Mouse (Mus musculus) CH12.LX (cell line): ENCODE data around the gene Mb. TPM values are rescaled to one million over a fixed set of nuclear protein-coding genes. Genes with fewer than 3 reads are reported as not detected.

ENCODE experiments used
- DNase-seq: peaks from one replicate; pipeline ENCODE4 v3.0.0-alpha.2; 2013; ENCODE audit errors: extremely low read depth
- H3K27ac ChIP-seq: 2 replicates; pipeline ENCODE4 v1.5.1; 2012; ENCODE audit warnings: low read depth, mild to moderate bottlenecking, control low read depth, moderate library complexity; ENCODE audit not compliant: insufficient read depth
- H3K27me3 ChIP-seq: replicated peaks from 2 replicates; pipeline ENCODE3; 2012; ENCODE audit warnings: inconsistent platforms
- H3K36me3 ChIP-seq, 2 experiments: replicated peaks in 1 of 2; 2 replicates each; pipeline versions ENCODE3 to v1.6.1; 2012; ENCODE audit warnings: inconsistent platforms in 1 of 2, low read length in 1 of 2, mild to moderate bottlenecking in 1 of 2, mixed read lengths in 1 of 2, moderate library complexity in 1 of 2; ENCODE audit not compliant: control insufficient read depth in 1 of 2, insufficient read depth in 1 of 2
- H3K4me1 ChIP-seq, 2 experiments: 2 replicates each; pipeline ENCODE4 v1.6.1; 2012; ENCODE audit warnings: inconsistent platforms in 1 of 2, moderate library complexity in 1 of 2; ENCODE audit not compliant: insufficient read depth in 2 of 2, control insufficient read depth in 1 of 2
- H3K4me2 ChIP-seq: 2 replicates; pipeline ENCODE4 v1.6.1; 2012; ENCODE audit warnings: low read depth, mild to moderate bottlenecking, control low read depth; ENCODE audit not compliant: poor library complexity, insufficient read depth, severe bottlenecking
- H3K4me3 ChIP-seq, 3 experiments: fragments of 150-350 bp in 1 of 3; sonication (generic) in 1 of 3; replicated peaks in 1 of 3; 2 replicates each; pipeline versions ENCODE3 to v1.5.1; 2011 to 2012; ENCODE audit warnings: low read depth in 2 of 3, low read length in 2 of 3, mild to moderate bottlenecking in 2 of 3, moderate library complexity in 2 of 3, control low read depth in 1 of 3, improper control_type of control experiment in 1 of 3, inconsistent platforms in 1 of 3, mixed read lengths in 1 of 3; ENCODE audit not compliant: poor library complexity in 1 of 3
- H3K79me2 ChIP-seq: replicated peaks from 2 replicates; pipeline ENCODE4 v1.6.1; 2012; ENCODE audit warnings: mild to moderate bottlenecking, moderate library complexity; ENCODE audit not compliant: control insufficient read depth, poor library complexity, insufficient read depth, severe bottlenecking; ENCODE audit errors: extremely low read depth
- H3K9ac ChIP-seq: 2 replicates; pipeline ENCODE4 v1.6.1; 2012; ENCODE audit warnings: low read depth, mild to moderate bottlenecking, control low read depth, moderate library complexity; ENCODE audit not compliant: insufficient read depth
- H3K9me3 ChIP-seq: replicated peaks from 2 replicates; pipeline ENCODE3; 2012; ENCODE audit warnings: low read length, inconsistent platforms, mixed read lengths
- CHD1 ChIP-seq: IDR thresholded peaks from 2 replicates; pipeline ENCODE4 v1.6.1; 2012; ENCODE audit warnings: low read depth, low read length, improper control_type of control experiment, inconsistent platforms
- CHD2 ChIP-seq: IDR thresholded peaks from 2 replicates; pipeline ENCODE4 v1.6.1; 2011; ENCODE audit warnings: low read length, improper control_type of control experiment
- ETS1 ChIP-seq: conservative IDR thresholded peaks from 2 replicates; pipeline ENCODE4 v1.6.1; 2012; ENCODE audit warnings: low read depth, mild to moderate bottlenecking, inconsistent platforms, low read length, improper control_type of control experiment, moderate library complexity
- JUN ChIP-seq: IDR thresholded peaks from 2 replicates; pipeline ENCODE4 v1.6.1; 2011; ENCODE audit warnings: low read depth, mild to moderate bottlenecking, low read length, improper control_type of control experiment, moderate library complexity; ENCODE audit not compliant: insufficient read depth
- JUND ChIP-seq: conservative IDR thresholded peaks from 2 replicates; pipeline ENCODE4 v1.6.1; 2011; ENCODE audit warnings: low read depth, low read length, improper control_type of control experiment
- MAX ChIP-seq: IDR thresholded peaks from 2 replicates; pipeline ENCODE4 v1.6.1; 2011; ENCODE audit warnings: low read length, improper control_type of control experiment
- MEF2A ChIP-seq: IDR thresholded peaks from 2 replicates; pipeline ENCODE4 v1.6.1; 2014; ENCODE audit warnings: low read depth, mild to moderate bottlenecking, inconsistent platforms, low read length, improper control_type of control experiment, borderline replicate concordance
- MYC ChIP-seq: IDR thresholded peaks from 2 replicates; pipeline ENCODE4 v1.6.1; 2011; ENCODE audit warnings: low read depth, mild to moderate bottlenecking, improper control_type of control experiment, low read length
- PAX5 ChIP-seq: IDR thresholded peaks from 2 replicates; pipeline ENCODE4 v1.6.1; 2012; ENCODE audit warnings: low read length, inconsistent platforms, mixed read lengths
- POLR2AphosphoS2 ChIP-seq: IDR thresholded peaks from 2 replicates; pipeline ENCODE4 v1.6.1; 2011; ENCODE audit warnings: low read depth, low read length, improper control_type of control experiment
- RCOR1 ChIP-seq: conservative IDR thresholded peaks from 2 replicates; pipeline ENCODE4 v1.6.1; 2012; ENCODE audit warnings: low read depth, mild to moderate bottlenecking, inconsistent platforms, low read length, improper control_type of control experiment
- SMC3 ChIP-seq: IDR thresholded peaks from 2 replicates; pipeline ENCODE4 v1.6.1; 2011; ENCODE audit warnings: low read depth, low read length, improper control_type of control experiment
- USF1 ChIP-seq: IDR thresholded peaks from 2 replicates; pipeline ENCODE4 v1.6.1; 2014; ENCODE audit warnings: low read depth, mild to moderate bottlenecking, inconsistent platforms, low read length, improper control_type of control experiment
- ZNF384 ChIP-seq: IDR thresholded peaks from 2 replicates; pipeline ENCODE4 v1.6.1; 2012; ENCODE audit warnings: low read depth, low read length, improper control_type of control experiment, inconsistent platforms
- dilution Hi-C: fragments of 300-500 bp; cut with MboI; formaldehyde crosslinking; loops from 2 replicates; pipeline ENCODE4 v1.14.3; 2020; ENCODE audit warnings: low sequenced_read_pairs; ENCODE audit not compliant: extremely low pct_unique_long_range_greater_than_20kb, extremely low pct_ligation_motif_present
- in situ Hi-C: fragments of 300-500 bp; cut with MboI; formaldehyde crosslinking; loops from 3 replicates; pipeline ENCODE4 v1.14.3; 2019; ENCODE audit warnings: low sequenced_read_pairs, low pct_ligation_motif_present, low pct_unique_long_range_greater_than_20kb, mixed read lengths
- polyA plus RNA-seq: library from polyadenylated mRNA; unstranded; fragments of >175 nt; gene quantifications from 2 replicates; pipeline ENCODE4 v1.2.1, GENCODE M21; 2012; ENCODE audit warnings: low read depth; ENCODE audit not compliant: insufficient read length
- total RNA-seq, 2 experiments: library from RNA; depleted of rRNA; stranded (reverse); fragments of 300-350 nt in 1 of 2; fragments of >200 nt in 1 of 2; gene quantifications; 2 replicates each; pipeline ENCODE4 v1.2.3; 2012 to 2014

The Mb gene
- total and polyA plus RNA-seq, 3 experiments: not detected

DNA sequence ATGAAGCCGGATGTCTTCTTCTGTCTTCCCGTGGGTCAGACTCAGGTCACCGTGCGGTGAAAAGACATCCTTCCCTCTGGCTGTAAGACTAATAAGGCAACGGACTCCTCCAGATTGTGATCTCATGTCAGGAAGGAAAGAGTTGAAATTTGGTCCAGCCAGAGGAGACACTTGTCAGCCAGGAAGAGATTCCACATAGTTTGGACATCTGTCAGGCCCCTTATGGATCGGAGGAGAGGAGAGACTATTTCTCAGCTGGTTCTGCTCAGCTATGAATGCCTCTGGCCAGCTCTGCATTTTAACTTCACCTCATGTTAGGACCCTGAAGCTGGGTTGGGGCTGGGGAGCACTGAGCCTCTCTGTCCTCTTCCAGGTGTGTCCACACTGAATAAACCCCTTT, 36.0 kb downstream of the Mb start:
- no peaks in the 10 kb centered on the region for H3K79me2 ChIP-seq
- DNase-seq: no peak
- H3K36me3 ChIP-seq: no peaks in the 10 kb centered on the region
- H3K9me3 ChIP-seq: peaks cover 3% of the 10 kb centered on the region
- H3K9ac ChIP-seq: no peak overlapping the region
- H3K27me3 ChIP-seq: peaks cover 96% of the 10 kb centered on the region
- H3K4me2 ChIP-seq: no peak overlapping the region
- dilution Hi-C loops: no loop called here
- H3K4me3 ChIP-seq: no peak overlapping the region
- H3K27ac ChIP-seq: no peak overlapping the region
- TF ChIP-seq ZNF384 (no peak), MAX (no peak), PAX5 (no peak), CHD2 (no peak), MYC (no peak), MEF2A (no peak), POLR2AphosphoS2 (no peak), USF1 (no peak), SMC3 (no peak)
- in situ Hi-C loops: no loop called here
- H3K4me1 ChIP-seq: peaks cover 7 to 9% of the 10 kb centered on the region in 2 experiments; a peak in 3 of 4 replicates

DNA sequence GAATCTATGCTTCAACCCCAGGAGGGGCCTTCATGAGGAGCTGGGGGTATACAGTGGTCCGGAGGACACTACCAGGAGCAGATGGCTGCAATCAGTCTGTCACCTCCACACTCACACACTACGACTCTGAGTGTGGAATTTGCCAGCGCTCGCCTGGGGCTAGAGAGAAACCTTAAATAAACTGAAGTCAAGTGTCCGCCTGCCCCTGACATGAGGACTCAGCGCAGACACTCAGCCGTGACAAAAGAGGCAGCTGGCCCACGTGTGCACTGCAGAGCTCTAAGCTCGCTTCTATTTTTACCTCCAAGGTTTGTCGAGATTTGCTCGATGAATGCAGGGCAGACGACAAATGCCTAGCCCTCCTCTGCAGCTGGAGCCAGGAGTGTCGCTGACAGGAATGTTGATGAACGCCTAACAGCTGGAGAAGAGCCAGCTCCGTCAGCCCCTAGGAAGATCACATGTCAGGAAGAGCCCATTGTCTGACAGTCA, 36.7 kb downstream of the Mb start:
- Histone ChIP-seq H3K79me2 (no peaks in the 10 kb centered on the region), H3K36me3 (no peaks in the 10 kb centered on the region), H3K4me3 (no peak overlapping the region), H3K4me1 (peaks cover 5 to 7% of the 10 kb centered on the region in 2 experiments; a peak in 3 of 4 replicates), H3K27ac (no peak overlapping the region), H3K27me3 (peaks cover 96% of the 10 kb centered on the region), H3K9ac (no peak overlapping the region), H3K9me3 (peaks cover 3% of the 10 kb centered on the region), H3K4me2 (no peak overlapping the region)
- DNase-seq: no peak
- in situ Hi-C loops: no loop called here
- TF ChIP-seq CHD1: no peak
- dilution Hi-C loops: no loop called here

DNA sequence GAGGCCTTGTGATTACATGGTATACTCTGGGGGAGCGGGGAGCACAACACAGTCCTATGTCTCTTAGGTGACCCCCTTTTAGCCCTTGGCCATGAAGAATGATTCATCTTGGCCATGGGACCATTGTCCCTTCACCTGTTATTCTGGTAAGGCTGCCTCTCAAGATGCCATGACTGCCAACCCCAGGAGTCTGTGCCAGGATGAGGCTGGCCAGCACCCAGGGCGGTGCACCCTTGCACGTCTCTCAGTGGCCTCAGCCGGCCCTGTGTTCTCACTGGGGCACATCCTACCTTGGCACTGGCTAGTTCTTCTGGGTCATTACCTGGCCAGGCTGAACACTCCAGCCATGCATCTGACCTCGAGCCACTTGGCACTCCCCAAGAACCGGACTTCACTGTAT, 41.6 kb downstream of the Mb start:
- Histone ChIP-seq H3K36me3 (no peaks in the 10 kb centered on the region), H3K79me2 (no peaks in the 10 kb centered on the region), H3K4me1 (no peaks in the 10 kb centered on the region), H3K9ac (no peak overlapping the region), H3K27me3 (peaks cover 83% of the 10 kb centered on the region), H3K4me3 (no peak overlapping the region), H3K9me3 (peaks cover 3% of the 10 kb centered on the region), H3K27ac (no peak overlapping the region), H3K4me2 (no peak overlapping the region)
- dilution Hi-C loops (no loop called here), in situ Hi-C loops (no loop called here)
- no peak for DNase-seq
- TF ChIP-seq JUND: no peak
- no peak for TF ChIP-seq JUN
- TF ChIP-seq ETS1: no peak
- TF ChIP-seq MYC: no peak
- no peak for TF ChIP-seq RCOR1
- no peak for TF ChIP-seq PAX5
- no peak for TF ChIP-seq POLR2AphosphoS2
